Mouse (Mus musculus) right cerebral cortex, adult 18-20 months (tissue): ENCODE results near the gene Grip1.

Experiments used
- DNase-seq: peaks from one replicate; pipeline ENCODE4 v3.0.0; 2022; ENCODE audit warnings: mixed read lengths

The Grip1 gene

GRCm38 (mm10) chr10:119453431-119454105 lies at the start of gene Grip1:
Gene Grip1 (plus strand): TSS chr10:119453830.
- DNase-seq: peak; percentile 24

- no peak for DNase-seq
Measured at GRCm38 (mm10) chr10:119405103-119405502, 48.5 kb upstream of the Grip1 start.

GRCm38 (mm10) chr10:119405612-119406011 lies 48.0 kb upstream of the Grip1 start:
- DNase-seq: no peak

DNA sequence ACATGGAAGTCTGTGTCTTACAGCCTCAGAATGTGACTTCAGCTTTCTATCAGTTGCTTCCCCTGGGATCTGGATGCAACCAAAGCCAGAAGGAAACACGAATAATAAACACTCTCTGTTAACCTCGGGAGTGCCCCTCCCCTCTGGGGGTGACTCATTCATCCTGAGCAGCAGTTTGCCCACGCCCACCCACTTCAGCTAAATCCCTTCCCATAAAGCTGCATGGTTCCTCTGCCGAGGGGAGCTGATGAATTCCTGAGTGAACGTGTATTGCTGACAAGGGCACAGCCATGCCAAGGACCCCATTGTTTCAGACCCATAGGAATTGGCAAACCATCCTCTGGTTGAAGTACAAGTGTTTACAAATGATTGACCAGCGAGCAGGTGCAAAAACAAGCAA lies 45.3 kb upstream of the Grip1 start:
- DNase-seq: peak; percentile 33

DNA sequence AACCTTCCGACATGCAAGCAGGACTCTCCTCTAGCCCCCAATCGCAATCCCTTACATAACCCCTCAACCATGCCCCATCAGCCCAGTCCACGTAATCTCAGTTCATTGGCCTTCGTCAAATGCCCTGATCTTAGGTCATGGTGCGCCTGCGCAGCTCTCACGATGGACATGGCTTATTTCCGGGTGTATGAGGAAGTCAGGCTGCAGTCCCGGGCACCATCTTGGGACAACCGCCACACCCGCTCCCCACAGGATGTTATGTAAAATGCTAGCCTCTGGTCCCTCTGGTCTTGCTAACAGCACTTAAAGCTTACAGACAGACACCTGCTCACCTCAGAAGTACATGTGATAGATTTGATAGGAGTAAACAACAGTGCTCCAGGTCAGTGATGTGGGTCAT lies 40.4 kb upstream of the Grip1 start:
- DNase-seq: no peak

- no peak for DNase-seq
Measured at GRCm38 (mm10) chr10:119415106-119415505, 38.5 kb upstream of the Grip1 start.

GRCm38 (mm10) chr10:119421418-119421817 lies 32.2 kb upstream of the Grip1 start:
- DNase-seq: no peak

DNA sequence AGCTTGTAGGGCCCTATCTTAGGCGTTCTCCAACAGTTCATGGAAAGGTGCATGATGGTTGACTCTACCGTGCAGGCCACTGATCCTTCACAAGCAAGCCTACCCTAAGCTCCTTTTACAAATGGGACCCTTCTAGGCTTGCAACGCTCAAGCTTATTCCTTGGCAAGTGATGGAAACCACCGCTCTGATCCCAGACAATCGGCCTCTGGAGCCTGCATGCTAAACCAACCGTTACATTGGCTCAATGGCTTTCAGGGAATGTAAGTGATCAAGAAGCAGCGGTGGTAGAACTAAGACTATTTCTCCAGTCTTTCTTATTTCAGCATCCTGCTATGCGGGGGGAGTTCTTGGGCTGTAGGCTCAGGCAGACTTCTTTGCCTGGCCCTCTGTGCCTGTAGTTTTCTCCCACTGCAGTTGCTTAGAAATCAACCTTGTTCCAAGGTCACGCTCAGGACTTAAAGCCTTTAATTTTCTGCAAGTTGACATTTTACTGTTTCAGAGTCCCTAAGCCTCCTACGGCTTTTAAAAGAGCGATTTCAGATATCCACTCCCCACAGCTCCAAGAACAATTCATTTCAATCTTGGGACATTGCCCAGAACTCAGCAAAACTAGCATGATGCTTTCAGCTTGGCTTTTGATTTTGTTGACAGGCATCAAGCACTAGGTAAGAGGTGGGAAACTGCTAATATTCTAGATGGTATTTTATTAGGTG lies 29.7 kb upstream of the Grip1 start:
- DNase-seq: no peak

DNA sequence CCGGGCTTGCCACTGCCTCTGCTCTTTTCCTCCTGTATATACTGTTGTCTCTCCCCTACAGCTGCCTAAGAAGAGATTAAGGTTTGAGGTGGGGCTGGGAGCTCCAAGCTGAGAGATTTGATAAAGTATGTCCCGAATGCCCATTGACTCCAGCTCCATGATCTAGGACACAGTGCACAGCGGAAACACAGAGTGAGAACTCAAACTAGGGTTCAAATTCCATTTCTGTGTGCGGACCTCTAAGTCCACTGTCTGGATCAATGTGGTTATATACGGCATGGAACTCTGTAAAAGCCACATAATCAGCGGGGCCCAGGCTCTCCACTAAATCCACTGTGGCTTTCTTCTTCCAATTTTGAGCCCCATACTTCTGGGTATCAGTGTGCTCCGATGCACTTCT lies 26.0 kb upstream of the Grip1 start:
- no peak for DNase-seq

GRCm38 (mm10) chr10:119428106-119428505 lies 25.5 kb upstream of the Grip1 start:
- DNase-seq: no peak

- no peak for DNase-seq
Measured at GRCm38 (mm10) chr10:119430240-119430639, 23.4 kb upstream of the Grip1 start.

- no peak for DNase-seq
Measured at GRCm38 (mm10) chr10:119431801-119432200, 21.8 kb upstream of the Grip1 start.

DNA sequence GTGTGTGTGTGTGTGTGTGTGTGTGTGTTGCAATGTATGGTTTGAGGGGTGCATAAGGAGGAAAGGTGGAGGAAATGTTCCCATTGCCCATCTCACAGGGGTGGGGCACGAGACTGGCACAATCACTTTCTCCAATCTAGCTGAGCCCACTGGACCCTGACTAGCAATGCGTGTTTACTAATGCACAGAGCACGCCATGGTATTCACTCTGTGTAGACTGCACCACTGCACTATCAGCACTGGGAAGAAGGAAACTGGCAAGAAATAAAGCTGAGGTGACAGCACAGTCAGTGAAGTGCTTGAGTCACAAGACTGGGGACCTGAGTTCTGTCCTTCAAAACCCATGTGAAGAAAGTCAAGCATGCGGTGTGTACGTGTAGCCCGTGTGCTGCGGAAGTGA lies 17.8 kb upstream of the Grip1 start:
- no peak for DNase-seq

DNA sequence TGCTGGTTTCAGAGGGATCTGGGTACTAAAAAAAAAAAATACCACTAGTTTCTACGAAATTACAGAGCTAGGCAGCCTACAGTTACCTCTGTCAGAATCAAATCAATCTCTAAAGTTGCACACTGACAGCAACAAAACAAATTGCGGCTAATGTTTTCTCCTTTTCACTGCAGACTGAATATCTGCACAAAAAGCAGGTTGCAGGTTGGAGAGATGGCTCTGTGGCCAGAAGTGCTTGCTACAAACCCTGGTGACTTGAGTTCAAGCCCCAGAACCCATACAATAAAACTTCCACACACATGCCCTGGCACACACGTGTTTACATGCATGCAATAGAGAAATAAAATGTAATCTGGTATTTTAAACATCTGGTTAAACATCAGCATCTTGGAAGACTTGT lies 16.3 kb upstream of the Grip1 start:
- DNase-seq: no peak

DNA sequence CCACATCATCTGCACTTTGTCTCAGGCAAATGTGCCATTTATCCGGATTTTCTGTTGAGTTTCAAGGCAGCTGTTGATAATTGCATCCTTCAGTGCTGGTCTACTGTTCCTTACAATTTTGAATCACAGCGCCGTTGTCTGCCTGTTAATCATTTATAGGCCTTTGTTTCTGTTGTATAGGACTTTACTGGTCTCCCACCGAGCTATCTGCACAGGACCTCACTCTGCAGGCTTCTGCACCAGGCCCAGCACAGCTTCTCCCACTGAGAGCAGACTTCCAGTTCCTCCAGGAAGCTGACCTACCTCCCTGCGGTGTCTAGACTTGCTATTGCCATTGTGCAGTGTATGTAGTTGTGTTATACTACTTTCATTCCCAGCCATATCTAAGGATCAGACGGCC lies 11.9 kb upstream of the Grip1 start:
- DNase-seq: no peak

DNA sequence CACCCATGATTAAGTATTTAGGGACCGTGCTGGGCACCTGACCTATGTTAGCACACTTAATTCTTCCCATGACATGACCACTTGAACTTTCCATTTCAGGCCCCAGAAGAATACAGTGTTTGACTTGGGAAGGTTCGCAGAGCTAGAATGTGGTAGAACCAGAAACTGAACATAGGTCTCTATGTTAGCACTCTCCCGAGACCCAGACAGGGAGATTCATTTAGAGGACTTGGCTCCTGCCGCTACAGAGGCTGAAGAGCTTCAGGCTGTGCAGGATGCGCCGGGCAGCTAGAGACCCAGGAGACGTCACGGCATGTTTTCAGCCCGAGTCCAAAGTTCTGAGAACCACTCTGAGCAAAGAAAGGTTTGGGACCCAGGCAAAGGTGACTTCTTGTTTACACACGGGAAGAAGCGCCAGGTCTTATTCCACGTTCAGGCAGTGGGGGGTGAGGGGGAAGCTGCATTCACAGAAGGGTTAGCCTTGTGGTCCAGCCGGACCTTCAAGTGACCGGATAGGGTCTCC lies 6.2 kb upstream of the Grip1 start:
- no peak for DNase-seq

DNA sequence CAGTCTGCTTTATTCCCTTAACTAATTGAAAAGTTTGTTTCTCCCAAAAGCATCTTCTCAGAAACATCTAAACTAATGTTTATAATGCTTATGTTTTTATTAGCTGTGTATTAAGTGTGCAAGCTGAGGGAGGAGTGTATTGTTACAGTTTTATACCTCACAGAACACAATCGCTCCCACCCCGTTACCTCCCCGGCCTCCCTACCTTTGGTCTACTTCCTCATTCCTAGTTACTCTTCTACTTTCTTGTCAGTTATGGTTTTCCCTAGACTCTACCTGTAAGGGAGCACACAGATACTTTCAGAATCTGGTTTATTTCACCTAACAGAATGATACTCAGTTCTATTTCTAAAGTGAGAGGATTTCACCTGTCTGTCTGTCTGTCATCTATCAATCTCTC lies 5.7 kb upstream of the Grip1 start:
- no peak for DNase-seq

- no peak for DNase-seq
Measured at GRCm38 (mm10) chr10:119452698-119453097, 932 bp upstream of the Grip1 start.

DNA sequence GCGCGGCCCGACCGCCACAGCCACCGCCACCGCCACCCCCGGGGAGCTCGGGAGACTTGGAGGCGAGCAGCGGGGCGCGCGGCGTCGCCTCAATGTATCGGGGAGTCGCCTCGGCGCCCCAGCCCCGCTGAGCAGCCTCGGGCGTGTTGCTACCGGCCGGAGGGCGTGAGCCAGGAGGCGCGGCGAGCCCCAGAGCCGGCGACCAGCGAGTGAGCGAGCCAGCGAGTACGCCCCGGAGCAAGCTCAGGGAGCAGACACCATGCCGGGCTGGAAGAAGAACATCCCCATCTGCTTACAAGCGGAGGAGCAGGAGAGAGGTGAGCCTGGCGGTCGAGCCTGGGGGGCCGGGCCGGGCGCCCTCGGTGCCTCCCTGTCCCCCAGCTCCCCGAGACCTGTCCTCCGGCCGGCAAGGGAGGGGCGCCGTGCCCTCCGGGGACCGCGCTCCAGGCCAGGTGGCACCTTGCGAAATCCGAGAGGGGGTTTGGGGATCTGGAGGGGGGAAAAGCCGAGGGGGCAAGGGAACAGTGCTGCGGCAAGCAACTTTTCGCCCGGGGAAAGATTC lies 557 bp downstream of the Grip1 start:
- peak; percentile 12 for DNase-seq

DNA sequence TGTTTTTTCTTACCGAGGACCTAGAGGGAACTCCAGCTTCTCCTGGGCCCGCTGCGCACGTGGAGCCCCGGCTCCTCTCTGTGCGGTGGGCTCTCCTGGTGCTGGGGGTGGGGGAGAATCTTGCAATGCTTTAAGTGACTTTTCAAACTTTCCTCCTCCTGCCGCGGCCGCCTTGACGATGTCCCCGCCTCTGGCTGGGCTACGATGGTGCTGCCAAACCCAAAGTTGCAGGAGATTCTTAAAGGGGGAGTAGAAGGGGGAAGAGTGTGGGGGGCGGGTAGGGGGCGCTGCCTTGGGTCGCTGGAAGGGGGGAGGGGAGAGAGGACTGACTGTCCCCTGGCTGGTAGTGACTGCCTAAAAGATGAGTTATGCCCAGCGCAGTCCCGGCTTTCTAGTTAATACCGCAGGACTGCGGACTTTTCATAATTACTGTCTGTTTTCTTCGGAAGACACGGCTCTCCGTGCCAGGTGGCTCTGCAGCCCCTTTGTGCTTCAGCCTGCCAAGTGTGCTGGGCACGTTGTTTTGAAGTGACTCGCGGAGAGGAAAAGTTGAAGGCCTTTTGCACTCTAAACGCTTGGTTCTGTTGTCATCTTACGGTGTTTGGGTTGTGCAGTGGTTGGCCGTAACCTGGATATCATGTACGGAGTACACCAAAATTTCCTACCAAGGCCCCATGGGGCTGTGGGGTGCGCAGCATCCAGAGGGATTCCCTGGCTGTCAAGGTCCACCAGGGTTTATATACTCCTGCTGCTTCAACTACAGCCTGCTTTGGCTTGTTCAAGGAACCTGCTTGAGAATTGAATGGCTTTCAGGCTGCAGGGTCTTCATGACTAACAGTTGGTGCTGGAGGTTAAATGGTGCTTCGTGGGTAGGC lies 1.3 kb downstream of the Grip1 start:
- no peak for DNase-seq

DNA sequence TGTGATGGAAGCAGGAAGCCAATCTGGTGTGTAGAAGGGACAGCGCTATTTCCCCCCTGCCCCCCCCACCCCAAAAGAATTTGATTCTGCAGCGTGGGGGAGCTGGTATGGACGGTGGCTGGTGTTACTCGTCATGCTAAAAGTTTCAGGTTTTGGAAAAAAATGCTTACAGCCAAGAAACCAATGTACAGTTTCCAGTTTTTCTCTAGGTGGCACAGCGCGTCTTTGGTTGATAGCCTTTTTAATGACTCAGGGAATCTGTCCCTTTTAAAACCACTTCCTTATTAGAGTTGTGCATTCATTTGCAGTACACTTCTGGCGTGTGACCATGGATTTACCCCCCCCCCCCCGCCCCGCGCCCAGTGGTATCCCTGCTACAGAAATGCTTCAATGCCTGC lies 1.9 kb downstream of the Grip1 start:
- no peak for DNase-seq

GRCm38 (mm10) chr10:119457121-119457520 lies 3.5 kb downstream of the Grip1 start:
- DNase-seq: no peak

- DNase-seq: no peak
Measured at GRCm38 (mm10) chr10:119458991-119459390, 5.4 kb downstream of the Grip1 start.
